Mouse (Mus musculus): ENCODE measurements around the gene Kcnmb1. TPM values are rescaled to one million over a fixed set of nuclear protein-coding genes. Genes with fewer than 3 reads are reported as not detected.
A peak's percentile ranks its signal among the peaks of the same experiment; 100 is the strongest.

Gene Kcnmb1
- total RNA-seq, 2 experiments from 2014 or later: not detected

- ATAC-seq (replicated peaks; ENCODE audit: poor library complexity): peak; percentile 60
Observed at GRCm38 (mm10) chr11:33944067-33944785, 18.6 kb upstream of the Kcnmb1 start.

- peak; percentile 56 for ATAC-seq (replicated peaks; ENCODE audit: poor library complexity)
Observed at GRCm38 (mm10) chr11:33944786-33945328, 18.0 kb upstream of the Kcnmb1 start.

GRCm38 (mm10) chr11:33946501-33946900, 16.3 kb upstream of the Kcnmb1 start:
- ATAC-seq (replicated peaks; ENCODE audit: poor library complexity): no peak

- no peak for ATAC-seq (replicated peaks; ENCODE audit: poor library complexity)
Observed at GRCm38 (mm10) chr11:33951155-33951554, 11.7 kb upstream of the Kcnmb1 start.

GRCm38 (mm10) chr11:33951684-33952625, 10.9 kb upstream of the Kcnmb1 start:
- ATAC-seq (replicated peaks; ENCODE audit: poor library complexity): no peak

GRCm38 (mm10) chr11:33955982-33956381, 6.8 kb upstream of the Kcnmb1 start:
- ATAC-seq (replicated peaks; ENCODE audit: poor library complexity): no peak

- ATAC-seq (replicated peaks; ENCODE audit: poor library complexity): no peak
Observed at GRCm38 (mm10) chr11:33956623-33957022, 6.2 kb upstream of the Kcnmb1 start.

- ATAC-seq (replicated peaks; ENCODE audit: poor library complexity): no peak
Observed at GRCm38 (mm10) chr11:33957595-33957994, 5.2 kb upstream of the Kcnmb1 start.

GRCm38 (mm10) chr11:33958713-33959112, 4.1 kb upstream of the Kcnmb1 start:
- ATAC-seq (replicated peaks; ENCODE audit: poor library complexity): peak; percentile 52; the same call in 1 of the 2 replicates

GRCm38 (mm10) chr11:33962178-33962577, 635 bp upstream of the Kcnmb1 start:
- no peak for ATAC-seq (replicated peaks; ENCODE audit: poor library complexity)

- ATAC-seq (replicated peaks; ENCODE audit: poor library complexity): peak; percentile 82
Observed at GRCm38 (mm10) chr11:33965380-33965779, 2.6 kb downstream of the Kcnmb1 start.

GRCm38 (mm10) chr11:33967708-33968107, 4.9 kb downstream of the Kcnmb1 start:
- peak; percentile 79 for ATAC-seq (replicated peaks; ENCODE audit: poor library complexity)

- ATAC-seq (replicated peaks; ENCODE audit: poor library complexity): no peak
Observed at GRCm38 (mm10) chr11:33969199-33969598, 6.4 kb downstream of the Kcnmb1 start.

- ATAC-seq (replicated peaks; ENCODE audit: poor library complexity): no peak
Observed at GRCm38 (mm10) chr11:33972114-33972513, 9.3 kb downstream of the Kcnmb1 start.

GRCm38 (mm10) chr11:33974341-33975040, 11.7 kb downstream of the Kcnmb1 start:
- no peak for ATAC-seq (replicated peaks; ENCODE audit: poor library complexity)

- no peak for ATAC-seq (replicated peaks; ENCODE audit: poor library complexity)
Observed at GRCm38 (mm10) chr11:33975121-33975520, 12.3 kb downstream of the Kcnmb1 start.

GRCm38 (mm10) chr11:33980146-33980545, 17.3 kb downstream of the Kcnmb1 start:
- ATAC-seq (replicated peaks; ENCODE audit: poor library complexity): no peak

- ATAC-seq (replicated peaks; ENCODE audit: poor library complexity): peak; percentile 63
Observed at GRCm38 (mm10) chr11:33986525-33986924, 23.7 kb downstream of the Kcnmb1 start.

- ATAC-seq (replicated peaks; ENCODE audit: poor library complexity): no peak
Observed at GRCm38 (mm10) chr11:33990002-33990401, 27.2 kb downstream of the Kcnmb1 start.

- ATAC-seq (replicated peaks; ENCODE audit: poor library complexity): no peak
Observed at GRCm38 (mm10) chr11:33992938-33993337, 30.1 kb downstream of the Kcnmb1 start, which contains the start of gene Kcnip1. Kcnip1 (minus strand) TSS chr11:33993152.

- no peak for ATAC-seq (replicated peaks; ENCODE audit: poor library complexity)
Observed at GRCm38 (mm10) chr11:33993496-33993895, 30.7 kb downstream of the Kcnmb1 start.
